Mouse (Mus musculus) natural killer cell, adult 2 months (primary cell): ENCODE measurements around the gene Eepd1.
A peak's percentile ranks its signal among the peaks of the same experiment; 100 is the strongest.

Source experiments
- DNase-seq, 2 experiments: peaks; one replicate each; pipeline ENCODE4 v3.0.0; 2022; ENCODE audit warnings: low spot score in 2 of 2

Gene Eepd1

DNA sequence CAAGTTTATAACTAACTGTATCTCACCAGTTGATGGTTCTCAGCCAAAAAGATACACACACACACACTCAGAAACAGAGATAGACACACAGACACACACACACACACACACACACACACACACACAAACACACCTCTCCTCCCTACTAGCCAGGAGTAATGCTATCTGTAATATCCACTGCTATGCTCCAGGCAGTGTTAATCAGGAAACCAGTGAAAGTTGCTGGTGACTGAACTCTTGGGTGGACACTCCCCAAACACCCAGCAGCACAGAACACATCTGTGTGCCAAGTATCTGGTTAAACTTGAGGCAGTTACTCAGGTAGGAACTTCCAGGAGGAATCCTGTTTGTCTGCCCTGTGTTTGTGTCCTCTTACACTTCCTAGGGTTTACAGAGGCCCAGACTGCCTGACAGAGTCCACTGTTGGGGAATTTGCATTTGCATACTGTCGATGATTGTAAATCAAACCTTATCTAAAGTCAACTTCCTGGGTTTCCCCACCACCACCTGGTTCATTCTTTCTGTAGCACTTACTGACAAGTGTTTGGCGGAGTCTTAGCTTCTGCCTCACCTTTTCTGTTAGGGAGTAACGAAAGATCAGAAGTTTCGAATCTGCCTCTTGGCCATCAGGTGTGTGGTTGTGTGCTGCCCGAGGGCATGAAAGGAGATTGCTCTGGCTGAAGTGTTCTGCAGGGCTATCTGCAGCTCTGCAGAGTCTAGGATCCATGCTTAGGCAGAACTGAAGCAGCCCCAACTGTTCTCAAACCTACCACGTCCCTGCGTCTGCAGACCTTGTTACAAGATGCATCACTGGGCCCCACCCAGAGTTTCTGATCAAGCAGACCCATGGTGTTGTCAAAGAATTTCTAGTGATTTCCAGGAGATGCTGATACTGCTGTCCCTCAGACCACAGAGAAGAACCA lies 97.6 kb downstream of the Eepd1 start:
- DNase-seq: no peak

DNA sequence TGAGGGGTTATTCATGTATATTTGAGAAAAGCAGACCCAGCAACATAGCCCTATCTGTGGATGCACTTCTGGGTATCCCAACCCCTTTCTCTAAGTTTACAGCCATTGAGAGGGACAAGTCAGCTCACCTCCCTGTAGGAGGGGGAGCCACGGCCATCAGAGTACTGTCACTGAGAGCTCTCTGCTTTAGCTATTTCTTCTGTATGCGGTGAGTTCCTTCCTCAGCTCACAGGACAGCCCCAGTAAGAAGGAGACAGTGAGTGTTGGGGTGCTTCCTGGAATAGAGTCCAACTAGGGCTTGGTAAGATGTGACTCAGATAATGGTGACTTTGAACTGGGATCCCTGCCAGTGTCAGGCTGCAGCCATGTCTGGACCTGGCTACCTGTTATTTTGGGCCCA lies 102.3 kb downstream of the Eepd1 start:
- DNase-seq: no peak

- DNase-seq: no peak
Observed at GRCm38 (mm10) chr9:25585614-25586013, 104.3 kb downstream of the Eepd1 start.

DNA sequence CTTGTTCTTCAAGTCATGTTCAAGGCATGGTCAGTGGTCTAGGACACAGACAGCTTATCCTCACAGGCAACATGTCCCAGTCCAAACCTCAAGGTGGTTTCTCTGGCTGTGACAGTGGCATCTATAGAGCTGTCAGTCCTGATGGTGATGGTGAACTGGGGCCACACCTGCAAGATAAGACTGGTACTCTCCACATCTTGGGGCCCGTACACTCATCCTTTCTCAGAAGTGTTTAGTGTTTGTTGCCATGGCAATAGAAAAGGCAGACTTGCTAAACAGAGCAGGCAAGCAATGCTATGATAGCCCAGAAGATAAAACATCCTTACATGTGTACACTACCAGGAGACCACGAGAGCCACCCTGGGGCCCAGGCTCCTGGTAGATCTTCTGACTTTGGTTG lies 107.2 kb downstream of the Eepd1 start:
- no peak for DNase-seq

GRCm38 (mm10) chr9:25590740-25591139 lies 109.4 kb downstream of the Eepd1 start:
- no peak for DNase-seq

DNA sequence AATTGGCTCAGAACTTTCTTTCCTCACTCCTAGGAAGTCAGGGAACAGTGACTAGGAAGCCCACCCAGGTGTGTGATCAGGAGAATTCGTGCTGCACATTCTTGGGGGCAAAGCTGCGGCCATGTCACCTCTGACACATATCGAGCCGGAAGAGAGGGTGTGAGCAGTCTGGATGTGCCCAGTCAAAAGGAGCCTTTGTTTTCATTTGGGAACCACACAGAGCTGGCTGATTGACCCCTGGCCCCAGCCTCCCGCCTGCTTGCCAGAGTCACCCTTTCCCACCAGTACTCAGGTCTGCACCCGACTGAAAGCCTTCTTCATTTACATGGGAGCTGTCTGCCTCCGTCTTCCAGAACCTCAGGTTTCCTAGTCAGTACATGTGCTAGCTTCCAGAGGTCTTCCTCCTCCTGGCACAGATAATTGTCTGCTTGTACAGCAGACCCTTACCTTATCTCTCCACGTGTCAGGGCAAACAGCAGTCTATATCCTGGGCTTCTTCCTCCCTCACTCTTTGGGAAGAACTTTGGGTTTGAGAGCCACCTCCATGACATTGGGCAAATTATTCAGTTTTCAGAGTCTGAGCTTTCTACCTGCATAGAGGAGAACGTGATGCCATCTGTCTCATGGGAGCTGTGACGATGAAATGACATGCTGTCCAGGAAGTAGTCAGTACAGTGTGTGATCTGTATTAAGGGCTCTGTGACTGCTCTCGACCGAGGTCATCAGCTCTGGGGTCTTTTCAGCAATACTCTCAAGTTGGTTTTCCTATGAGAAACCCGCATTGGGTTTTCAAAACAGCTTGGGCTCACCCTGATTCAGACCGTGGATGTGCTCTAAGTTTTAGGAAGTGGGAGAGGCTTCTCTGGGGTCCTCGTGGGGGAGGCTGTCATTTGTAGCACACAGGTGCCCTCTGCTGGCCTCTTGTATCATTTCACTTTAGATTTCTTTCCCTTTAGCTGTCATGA lies 110.3 kb downstream of the Eepd1 start:
- peak; percentile 13 to 37 for DNase-seq

DNA sequence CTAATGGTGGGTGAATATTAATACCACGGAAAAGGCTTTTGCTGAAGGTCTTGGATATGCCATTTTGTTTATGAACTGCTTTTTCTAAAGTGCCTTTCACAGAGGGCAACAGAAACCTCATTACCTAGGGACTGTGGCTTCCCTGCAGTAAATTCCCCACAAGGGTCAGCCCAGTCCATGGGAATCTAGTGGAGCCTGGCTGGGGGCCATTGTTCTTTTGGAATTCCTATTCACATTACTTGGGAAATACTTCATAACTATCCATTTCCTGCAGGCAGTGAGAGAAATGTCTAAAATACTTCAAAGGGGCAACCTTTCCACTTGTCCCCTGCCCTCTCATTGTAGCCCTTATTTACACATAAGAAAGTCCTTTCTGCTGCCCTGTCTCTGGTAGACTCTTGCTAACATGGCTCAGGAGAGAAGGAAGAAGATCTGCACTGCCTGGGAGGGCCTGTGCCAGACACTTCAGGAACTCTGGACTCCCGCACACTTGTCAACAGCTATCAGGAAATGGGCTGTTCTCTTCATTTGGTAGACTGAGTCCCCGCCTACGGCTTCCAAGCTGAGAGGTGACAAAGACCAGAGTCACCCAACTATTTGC lies 111.1 kb downstream of the Eepd1 start:
- DNase-seq: no peak

GRCm38 (mm10) chr9:25624744-25625143 lies 143.4 kb downstream of the Eepd1 start:
- DNase-seq: no peak

DNA sequence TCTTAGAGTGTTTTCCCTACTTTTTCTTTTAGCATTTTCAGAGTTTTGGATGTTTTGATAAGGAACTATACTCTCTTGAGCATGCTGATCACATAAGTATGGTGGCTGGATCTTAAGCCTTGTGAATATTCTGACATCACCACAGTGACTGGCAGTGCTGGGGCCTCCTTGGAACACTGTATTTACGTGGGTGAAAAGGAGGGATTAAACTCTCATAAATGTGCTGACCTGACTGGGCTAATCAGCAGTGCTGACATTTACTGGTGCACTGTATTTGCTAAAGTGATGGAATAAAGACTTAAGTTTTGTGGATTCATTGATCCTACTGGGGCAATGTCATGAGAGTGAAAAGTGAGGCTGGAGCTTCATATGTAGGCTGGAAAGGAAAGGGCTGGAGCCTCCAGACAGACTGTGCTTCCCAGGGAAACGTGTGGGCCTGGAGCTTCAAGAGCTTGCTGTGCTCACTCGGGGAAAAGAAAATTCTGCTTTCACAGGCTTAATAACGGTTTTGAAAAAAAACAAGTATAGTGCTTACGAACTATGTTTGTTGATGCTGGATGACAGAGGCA lies 148.3 kb downstream of the Eepd1 start:
- no peak for DNase-seq
